Mouse (Mus musculus) myocyte (in vitro differentiated cells): Measurements from ENCODE around the gene Mapkapk2.

Source experiments
- CEBPB ChIP-seq: IDR thresholded peaks from 2 replicates; pipeline ENCODE4 v1.6.1; 2011; ENCODE audit warnings: mild to moderate bottlenecking, moderate library complexity; ENCODE audit not compliant: poor library complexity, insufficient read depth, severe bottlenecking
- E2F4 ChIP-seq: IDR thresholded peaks from one replicate; pipeline ENCODE4 v1.6.1; 2011; ENCODE audit warnings: mild to moderate bottlenecking, control low read depth, moderate library complexity; ENCODE audit not compliant: insufficient read depth
- MAX ChIP-seq: IDR thresholded peaks from one replicate; pipeline ENCODE4 v1.6.1; 2011; ENCODE audit warnings: low read depth, mild to moderate bottlenecking, control low read depth
- MYOD1 ChIP-seq, 3 experiments: IDR thresholded peaks; one replicate each; pipeline ENCODE4 v1.6.1; 2011; ENCODE audit warnings: control low read depth in 2 of 3, low read depth in 2 of 3, mild to moderate bottlenecking in 2 of 3, moderate library complexity in 1 of 3; ENCODE audit not compliant: insufficient read length in 2 of 3, control insufficient read depth in 1 of 3
- MYOG ChIP-seq, 3 experiments: IDR thresholded peaks; one replicate each; pipeline ENCODE4 v1.6.1; 2011; ENCODE audit warnings: control low read depth in 2 of 3, low read depth in 2 of 3, mild to moderate bottlenecking in 2 of 3; ENCODE audit not compliant: insufficient read length in 2 of 3, control insufficient read depth in 1 of 3, insufficient read depth in 1 of 3
- POLR2A ChIP-seq: IDR thresholded peaks from one replicate; pipeline ENCODE4 v1.6.1; 2011; ENCODE audit warnings: low read depth, mild to moderate bottlenecking, control low read depth, moderate library complexity; ENCODE audit not compliant: insufficient read length
- POLR2AphosphoS2 ChIP-seq: IDR thresholded peaks from one replicate; pipeline ENCODE4 v1.6.1; 2011; ENCODE audit warnings: low read depth, control low read depth; ENCODE audit not compliant: insufficient read length
- REST ChIP-seq: IDR thresholded peaks from one replicate; pipeline ENCODE4 v1.6.1; 2011; ENCODE audit warnings: mild to moderate bottlenecking, control low read depth, moderate library complexity; ENCODE audit not compliant: insufficient read depth, insufficient read length
- TCF12 ChIP-seq: IDR thresholded peaks from one replicate; pipeline ENCODE4 v1.6.1; 2011; ENCODE audit warnings: mild to moderate bottlenecking, control low read depth; ENCODE audit not compliant: poor library complexity, insufficient read depth, severe bottlenecking
- TCF3 ChIP-seq: IDR thresholded peaks from one replicate; pipeline ENCODE4 v1.6.1; 2011; ENCODE audit warnings: low read depth, control low read depth; ENCODE audit not compliant: insufficient read length
- USF1 ChIP-seq: IDR thresholded peaks from one replicate; pipeline ENCODE4 v1.6.1; 2011; ENCODE audit warnings: low read depth, mild to moderate bottlenecking, control low read depth, moderate library complexity

GRCm38 (mm10) chr1:131046607-131047006 lies 51.0 kb downstream of the Mapkapk2 start:
- TF ChIP-seq MAX (no peak), POLR2A (no peak), TCF12 (no peak), POLR2AphosphoS2 (peak; percentile 9), USF1 (no peak), MYOG (IDR thresholded peaks at IDR 0.05; ENCODE audit: control insufficient read depth in 1 of 3, insufficient read depth in 1 of 3, insufficient read length in 2 of 3, low read depth in 2 of 3) (no peak), CEBPB (no peak), E2F4 (no peak), MYOD1 (IDR thresholded peaks at IDR 0.05; ENCODE audit: control insufficient read depth in 1 of 3, insufficient read length in 2 of 3, low read depth in 2 of 3) (no peak), REST (no peak), TCF3 (no peak)
